Mouse (Mus musculus) neural tube, embryonic 11.5 days (tissue): Measurements from ENCODE around the gene Catsperg1. TPM values are rescaled to one million over a fixed set of nuclear protein-coding genes. Genes with fewer than 3 reads are reported as not detected.
A peak's percentile ranks its signal among the peaks of the same experiment; 100 is the strongest.
"Not testable (repeated sequence)": the region's sequence is repeated elsewhere in the genome, so short reads cannot be mapped to it uniquely, and the experiment has no call there.

ENCODE experiments used
- ATAC-seq: fragments of 200-750 bp; cut with Nextera tagmentation; 2 replicates; pipeline ENCODE4 v1.8.0; 2017; ENCODE audit warnings: moderate number of reproducible peaks, mild to moderate bottlenecking, moderate TSS enrichment, moderate library complexity; ENCODE audit not compliant: insufficient read depth, low FRiP score, low TSS enrichment
- DNase-seq: peaks from one replicate; pipeline ENCODE4 v3.0.0-alpha.2; 2015; ENCODE audit warnings: low spot score
- H3K27ac ChIP-seq: fragments of 300-500 bp; sonication (generic); 2 replicates; pipeline ENCODE4 v1.5.1; 2014; ENCODE audit warnings: low read depth, mild to moderate bottlenecking, low read length
- H3K27me3 ChIP-seq: fragments of 300-500 bp; sonication (generic); 2 replicates; pipeline ENCODE4 v1.6.1; 2014; ENCODE audit warnings: mild to moderate bottlenecking, low read length, mixed read lengths; ENCODE audit not compliant: control insufficient read depth, insufficient read depth
- H3K36me3 ChIP-seq: fragments of 300-500 bp; sonication (generic); 2 replicates; pipeline ENCODE4 v1.6.1; 2014; ENCODE audit warnings: mild to moderate bottlenecking, low read length, moderate library complexity, mixed read lengths; ENCODE audit not compliant: control insufficient read depth, insufficient read depth
- H3K4me1 ChIP-seq: fragments of 300-500 bp; sonication (generic); 2 replicates; pipeline ENCODE4 v1.6.1; 2014; ENCODE audit warnings: low read length, mixed read lengths; ENCODE audit not compliant: control insufficient read depth, insufficient read depth
- H3K4me2 ChIP-seq: fragments of 300-500 bp; sonication (generic); 2 replicates; pipeline ENCODE4 v1.6.1; 2014; ENCODE audit warnings: low read depth, mild to moderate bottlenecking, moderate library complexity
- H3K4me3 ChIP-seq: fragments of 300-500 bp; sonication (generic); 2 replicates; pipeline ENCODE4 v1.5.1; 2014; ENCODE audit warnings: low read depth, low read length
- H3K9ac ChIP-seq: fragments of 300-500 bp; sonication (generic); 2 replicates; pipeline ENCODE4 v1.6.1; 2014; ENCODE audit warnings: mild to moderate bottlenecking, low read length
- H3K9me3 ChIP-seq: fragments of 300-500 bp; sonication (generic); 2 replicates; pipeline ENCODE4 v1.6.1; 2016; ENCODE audit warnings: low read length; ENCODE audit not compliant: control insufficient read depth
- WGBS: fragments of 180-500 bp; shearing (Covaris S2); extraction: QIAGEN DNeasy Blood & Tissue Kit; methylation state at CpG from one replicate; pipeline ENCODE4 v1.1.7; 2014; 5-methylcytosine and 5-hydroxymethylcytosine counted together
- polyA plus RNA-seq: library from polyadenylated mRNA; unstranded; fragments of >200 nt; fragmentation: Nextera tagmentation; extraction: Ambion mirVana; gene quantifications from 2 replicates; pipeline ENCODE4 v1.2.1, GENCODE M21; 2014

The Catsperg1 gene
- polyA plus RNA-seq, 1 experiment from 2014 or later = 0.56 TPM

DNA sequence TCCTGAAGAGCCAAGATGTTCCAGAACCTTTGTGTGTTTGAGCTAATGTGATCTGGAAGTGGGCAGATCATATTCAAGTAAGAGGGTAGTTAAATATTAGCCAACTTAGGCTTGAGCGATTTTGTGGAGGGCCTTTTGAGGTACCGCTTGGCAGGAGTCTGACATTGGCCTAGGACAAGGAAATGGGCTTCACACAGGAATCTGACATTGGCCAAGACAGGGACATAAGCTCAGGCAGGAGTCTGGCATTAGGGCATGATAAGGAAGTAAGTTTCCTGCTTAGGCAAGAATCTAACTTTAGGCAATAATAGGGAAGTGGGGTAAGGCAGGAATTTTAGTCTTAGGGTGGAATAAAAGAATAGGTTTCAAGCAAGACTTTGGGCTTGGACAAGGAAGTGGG is 401 bp upstream of the Catsperg1 start:
- Histone ChIP-seq H3K36me3 (no peaks in the 10 kb centered on the region), H3K4me1 (no peaks in the 10 kb centered on the region), H3K4me3 (no peak overlapping the region), H3K27ac (no peak overlapping the region), H3K4me2 (no peak overlapping the region), H3K27me3 (peaks cover 7% of the 10 kb centered on the region), H3K9ac (no peak overlapping the region), H3K9me3 (no peaks in the 10 kb centered on the region)
- DNase-seq (no peak), ATAC-seq (no peak)
- WGBS = 56% methylated on average over 2 of the region's 2 CpGs

DNA sequence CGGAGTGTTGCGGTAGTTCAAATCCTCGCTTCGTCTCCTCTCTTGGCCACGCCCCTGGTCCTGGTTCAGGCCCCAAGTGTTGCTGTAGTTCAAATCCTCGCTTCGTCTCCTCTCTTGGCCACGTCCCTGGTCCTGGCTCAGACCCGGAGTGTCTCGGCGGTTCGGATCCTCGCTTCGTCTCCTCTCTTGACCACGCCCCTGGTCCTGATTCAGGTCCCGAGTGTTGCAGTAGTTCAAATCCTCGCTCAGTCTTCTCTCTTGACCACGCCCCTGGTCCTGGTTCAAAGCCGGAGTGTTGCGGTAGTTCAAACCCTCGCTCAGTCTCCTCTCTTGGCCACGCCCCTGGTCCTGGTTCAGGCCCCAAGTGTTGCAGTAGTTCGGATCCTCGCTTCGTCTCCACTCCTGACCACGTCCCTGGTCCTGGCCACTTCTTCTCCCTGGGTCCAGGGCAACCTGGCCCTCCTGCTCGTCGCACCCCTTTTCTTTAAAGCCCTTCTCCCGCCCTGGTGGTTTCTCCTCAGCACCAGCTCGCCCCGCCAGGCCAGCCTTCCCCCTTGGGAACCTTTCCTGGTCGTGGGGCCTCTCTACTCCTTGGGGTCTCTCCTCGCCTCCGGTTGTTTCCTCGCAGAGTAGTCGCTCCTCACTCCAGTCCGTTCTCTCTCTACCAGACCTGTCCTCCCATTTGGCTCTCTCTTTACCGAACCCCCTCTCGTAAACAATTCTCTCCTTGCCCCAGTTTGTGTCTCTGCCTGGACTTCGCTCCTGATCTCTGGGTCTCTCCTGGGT is 867 bp downstream of the Catsperg1 start:
- not testable (repeated sequence) for H3K4me1 ChIP-seq, DNase-seq, H3K27ac ChIP-seq, H3K27me3 ChIP-seq, ATAC-seq, H3K9me3 ChIP-seq, H3K36me3 ChIP-seq, H3K9ac ChIP-seq
- H3K4me3 ChIP-seq = peak overlapping the region; percentile 4; the same call in 1 of the 2 replicates
- 13% methylated on average over 40 of the region's 40 CpGs for WGBS
- peak overlapping the region; percentile 26 for H3K4me2 ChIP-seq

DNA sequence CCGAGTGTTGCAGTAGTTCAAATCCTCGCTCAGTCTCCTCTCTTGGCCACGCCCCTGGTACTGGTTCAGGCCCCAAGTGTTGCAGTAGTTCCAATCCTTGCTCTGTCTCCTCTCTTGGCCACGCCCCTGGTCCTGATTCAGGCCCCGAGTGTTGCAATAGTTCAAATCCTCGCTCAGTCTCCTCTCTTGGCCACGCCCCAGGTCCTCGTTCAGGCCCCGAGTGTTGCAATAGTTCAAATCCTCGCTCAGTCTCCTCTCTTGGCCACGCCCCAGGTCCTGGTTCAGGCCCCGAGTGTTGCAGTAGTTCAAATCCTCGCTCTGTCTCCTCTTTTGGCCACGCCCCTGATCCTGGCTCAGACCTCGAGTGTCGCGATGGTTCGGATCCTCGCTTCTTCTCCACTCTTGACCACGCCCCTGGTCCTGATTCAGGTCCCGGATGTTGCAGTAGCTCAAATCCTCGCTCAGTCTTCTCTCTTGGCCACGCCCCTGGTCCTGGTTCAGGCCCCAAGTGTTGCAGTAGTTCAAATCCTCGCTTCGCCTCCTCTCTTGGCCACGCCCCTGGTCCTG is 1.6 kb downstream of the Catsperg1 start:
- H3K36me3 ChIP-seq = no peaks in the 10 kb centered on the region
- H3K27me3 ChIP-seq = peaks cover 7% of the 10 kb centered on the region
- H3K9me3 ChIP-seq = no peaks in the 10 kb centered on the region
- ATAC-seq (no peak), DNase-seq (peak; percentile 18)
- H3K9ac ChIP-seq = no peak overlapping the region
- H3K4me2 ChIP-seq = no peak overlapping the region
- no peaks in the 10 kb centered on the region for H3K4me1 ChIP-seq
- WGBS = 11% methylated on average over 26 of the region's 26 CpGs
- no peak overlapping the region for H3K27ac ChIP-seq
- H3K4me3 ChIP-seq = no peak overlapping the region

DNA sequence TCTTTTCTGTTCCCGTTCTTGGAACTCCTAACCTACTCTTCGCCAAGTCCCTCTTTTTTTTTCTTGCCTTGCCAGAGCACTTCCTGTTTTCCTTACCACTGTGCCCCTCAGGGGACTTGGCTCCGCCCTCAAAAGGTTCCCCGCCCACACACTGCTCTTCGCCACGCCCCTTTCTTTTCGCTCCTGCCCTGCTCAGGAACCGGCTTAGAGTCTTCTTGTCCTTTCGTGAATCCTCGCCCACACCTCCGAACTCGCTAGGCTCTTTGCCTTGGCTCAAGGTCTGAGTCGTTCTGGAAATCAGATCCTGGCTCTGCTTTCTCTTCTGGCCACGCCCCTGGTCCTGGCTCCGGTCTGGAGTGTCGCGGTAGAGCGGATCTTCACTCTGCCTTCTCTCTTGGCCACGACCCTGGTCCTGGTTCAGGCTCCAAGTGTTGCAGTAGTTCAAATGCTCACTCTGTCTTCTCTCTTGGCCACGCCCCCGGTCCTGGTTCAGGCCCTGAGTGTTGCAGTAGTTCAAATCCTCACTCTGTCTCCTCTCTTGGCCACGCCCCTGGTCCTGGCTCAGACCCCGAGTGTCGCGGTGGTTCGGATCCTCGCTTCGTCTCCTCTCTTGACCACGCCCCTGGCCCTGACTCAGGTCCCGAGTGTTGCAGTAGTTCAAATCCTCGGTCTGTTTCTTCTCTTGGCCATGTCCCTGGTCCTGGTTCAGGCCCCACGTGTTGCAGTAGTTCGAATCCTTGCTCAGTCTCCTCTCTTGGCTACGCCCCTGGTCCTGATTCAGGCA is 2.2 kb downstream of the Catsperg1 start:
- Histone ChIP-seq H3K36me3 (no peaks in the 10 kb centered on the region), H3K4me2 (peak overlapping the region; percentile 8), H3K9me3 (no peaks in the 10 kb centered on the region), H3K9ac (no peak overlapping the region), H3K27me3 (peaks cover 7% of the 10 kb centered on the region), H3K4me1 (no peaks in the 10 kb centered on the region), H3K4me3 (peak overlapping the region; percentile 18), H3K27ac (no peak overlapping the region)
- ATAC-seq = no peak
- WGBS = 5% methylated on average over 34 of the region's 34 CpGs
- peak; percentile 78 for DNase-seq

DNA sequence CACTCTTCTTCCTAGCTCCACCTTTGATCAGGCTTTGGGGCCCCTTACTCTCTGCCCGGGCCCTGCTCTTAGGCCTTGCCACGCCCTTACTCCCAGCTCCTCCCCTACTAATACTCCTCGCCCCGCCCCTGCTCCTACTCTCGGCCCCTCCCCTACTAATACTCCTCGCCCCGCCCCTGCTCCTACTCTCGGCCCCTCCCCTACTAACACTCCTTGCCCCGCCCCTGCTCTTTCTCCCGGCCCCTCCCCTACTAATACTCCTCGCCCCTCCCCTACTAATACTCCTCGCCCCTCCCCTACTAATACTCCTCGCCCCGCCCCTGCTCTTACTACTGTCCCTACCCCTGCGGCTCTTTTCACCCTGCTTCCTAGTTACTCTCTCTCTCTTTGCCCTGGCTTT is 2.8 kb downstream of the Catsperg1 start:
- DNase-seq, ATAC-seq: not testable (repeated sequence)
- WGBS = 24% methylated on average over 15 of the region's 15 CpGs

DNA sequence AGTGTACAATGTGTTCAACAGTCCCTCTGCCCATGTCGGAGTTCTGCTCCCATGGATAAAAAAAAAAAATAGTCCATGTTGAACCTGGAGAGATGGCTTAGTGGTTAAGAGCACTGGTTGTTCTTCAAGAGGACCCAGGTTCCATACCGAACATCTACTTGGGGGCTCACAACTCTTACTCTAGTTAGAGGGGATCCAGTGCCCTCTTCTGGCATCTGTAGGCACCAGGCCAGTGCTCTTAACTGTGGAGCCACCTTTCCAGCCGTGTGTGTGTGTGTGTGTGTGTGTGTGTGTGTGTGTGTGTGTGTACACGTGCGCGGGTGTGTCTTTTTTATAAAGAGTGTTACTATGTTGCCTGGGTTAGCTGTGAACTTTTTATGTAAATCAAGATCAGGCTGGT is 11.3 kb downstream of the Catsperg1 start:
- 84% methylated on average over 6 of the region's 6 CpGs for WGBS
- DNase-seq (no peak), ATAC-seq (no peak)
- Histone ChIP-seq H3K27ac (no peak overlapping the region), H3K4me1 (no peaks in the 10 kb centered on the region), H3K4me2 (no peak overlapping the region), H3K4me3 (no peak overlapping the region), H3K36me3 (no peaks in the 10 kb centered on the region), H3K9ac (no peak overlapping the region), H3K27me3 (no peaks in the 10 kb centered on the region), H3K9me3 (no peaks in the 10 kb centered on the region)

More for the DNA sequence above, 2.8 kb downstream of the Catsperg1 start:
- not testable (repeated sequence) for H3K9ac ChIP-seq, H3K4me1 ChIP-seq, H3K27me3 ChIP-seq, H3K4me2 ChIP-seq, H3K9me3 ChIP-seq, H3K4me3 ChIP-seq, H3K27ac ChIP-seq, H3K36me3 ChIP-seq

DNA sequence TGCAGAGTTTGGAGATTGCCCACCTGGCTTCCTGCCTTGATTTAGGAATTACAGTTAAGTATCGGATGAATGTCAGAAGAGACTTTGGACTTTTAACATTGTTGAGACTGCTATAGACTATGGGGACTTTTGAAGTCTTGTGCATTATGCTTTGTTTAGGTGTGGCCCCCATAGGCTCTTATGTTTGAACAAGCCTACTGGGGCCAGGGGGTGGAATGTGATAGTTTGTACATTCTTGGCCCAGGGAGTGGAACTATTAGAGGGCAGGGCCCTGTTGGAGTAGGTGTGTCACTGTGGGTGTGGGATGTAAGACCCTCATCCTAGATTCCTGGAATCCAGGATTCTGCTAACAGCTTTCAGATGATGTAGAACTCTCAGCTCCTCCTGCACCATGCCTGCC is 19.6 kb downstream of the Catsperg1 start:
- ATAC-seq, H3K27me3 ChIP-seq, DNase-seq, H3K4me3 ChIP-seq, H3K9me3 ChIP-seq, H3K27ac ChIP-seq, H3K4me2 ChIP-seq, H3K4me1 ChIP-seq, H3K36me3 ChIP-seq, H3K9ac ChIP-seq: not testable (repeated sequence)
- WGBS = 93% methylated on average over 1 of the region's 1 CpGs

DNA sequence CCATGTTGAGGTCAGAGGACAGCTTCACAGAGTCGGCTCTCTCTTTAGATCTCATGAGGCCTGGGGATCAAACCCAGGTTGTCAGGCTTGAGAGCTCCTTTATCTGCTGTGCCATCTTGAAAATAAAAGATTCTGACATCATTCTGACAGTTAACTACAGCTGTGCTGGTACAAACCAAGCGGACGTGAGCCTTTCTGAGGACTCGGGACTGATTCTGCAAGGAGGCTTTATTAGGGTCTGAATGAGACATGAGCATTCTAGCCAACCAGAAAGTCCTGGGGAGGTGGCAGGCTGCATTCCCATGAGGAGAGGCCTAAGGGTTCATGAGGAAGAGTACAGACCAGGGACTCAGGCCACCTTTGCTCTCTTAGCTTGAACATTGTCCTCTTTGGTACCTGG is 32.5 kb downstream of the Catsperg1 start:
- H3K9ac ChIP-seq, H3K27ac ChIP-seq, H3K9me3 ChIP-seq, H3K27me3 ChIP-seq, ATAC-seq, H3K4me3 ChIP-seq, H3K36me3 ChIP-seq, DNase-seq, H3K4me2 ChIP-seq: not testable (repeated sequence)
- 90% methylated on average over 4 of the region's 4 CpGs for WGBS
- peaks cover 12% of the 10 kb centered on the region for H3K4me1 ChIP-seq
